Mouse (Mus musculus): ENCODE results near the gene Mtx1. TPM values are rescaled to one million over a fixed set of nuclear protein-coding genes. Genes with fewer than 3 reads are reported as not detected.
"Not testable (repeated sequence)": the region's sequence is repeated elsewhere in the genome, so short reads cannot be mapped to it uniquely, and the experiment has no call there.

Mtx1 gene
- polyA plus RNA-seq, 1 experiment from 2014 or later, result 214 TPM

DNA sequence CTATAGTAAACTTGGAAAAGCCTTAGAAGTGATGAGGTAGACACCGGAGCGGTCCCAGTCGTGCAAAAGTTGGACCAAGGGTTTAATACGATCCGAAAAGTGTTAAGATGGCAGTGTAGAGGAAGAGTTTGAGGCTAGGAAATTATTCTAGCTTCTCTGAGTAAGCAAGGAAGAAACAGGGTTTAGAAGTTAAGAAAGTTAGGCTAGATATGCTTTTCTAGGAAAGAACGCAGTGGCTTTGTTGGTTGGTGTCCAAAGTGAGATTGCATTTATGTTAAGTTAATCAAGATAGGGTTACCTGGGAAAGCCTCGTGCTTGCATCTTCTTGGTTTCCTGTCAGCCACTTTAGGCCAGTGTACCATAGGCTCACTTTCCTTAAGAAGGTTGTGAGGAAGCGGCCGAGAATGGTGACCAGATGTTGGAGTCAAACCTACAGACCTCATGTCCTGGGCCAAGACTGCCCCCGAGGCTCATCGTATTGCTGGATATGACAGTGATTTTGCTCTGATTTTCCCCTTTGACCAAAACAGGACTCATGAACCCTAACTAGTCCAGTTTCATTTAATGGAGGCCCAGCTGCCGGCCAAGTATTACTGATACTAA, 61.5 kb downstream of the Mtx1 start:
- no peaks in the 10 kb centered on the region for H3K9me3 ChIP-seq (ENCODE audit: control insufficient read depth, low read length)
- no peak for DNase-seq (ENCODE audit: low spot score)
- WGBS, result 22% methylated on average over 12 of the region's 12 CpGs

GRCm38 (mm10) chr3:89164506-89165267, 62.2 kb downstream of the Mtx1 start, which contains the start of gene Clk2:
Clk2 (plus strand) TSS chr3:89164795.
- peak; percentile 95 for DNase-seq (ENCODE audit: low spot score)
- Histone ChIP-seq H3K4me1 (replicated peaks; ENCODE audit: control insufficient read depth, insufficient read depth, low read length) (peaks cover 16% of the 10 kb centered on the region), H3K36me3 (ENCODE audit: control insufficient read depth, insufficient read depth, low read length) (peaks cover 30% of the 10 kb centered on the region), H3K4me3 (ENCODE audit: low read depth, low read length) (peak within 1 kb of the TSS; percentile 90), H3K4me2 (ENCODE audit: low read length) (peak within 1 kb of the TSS; percentile 92), H3K9ac (ENCODE audit: low read length) (peak within 1 kb of the TSS; percentile 96), H3K9me3 (ENCODE audit: control insufficient read depth, low read length) (no peaks in the 10 kb centered on the region), H3K27ac (ENCODE audit: low read depth) (peak within 1 kb of the TSS; percentile 93), H3K27me3 (replicated peaks; ENCODE audit: control insufficient read depth, insufficient read depth, low read length) (no peaks in the 10 kb centered on the region)
- ATAC-seq (replicated peaks; ENCODE audit: low FRiP score, low TSS enrichment, low read depth), result peak; percentile 95
- WGBS, result under 1% methylated on average over 73 of the region's 79 CpGs

More for the DNA sequence above, 61.5 kb downstream of the Mtx1 start:
- Histone ChIP-seq H3K9ac (ENCODE audit: low read length) (peak overlapping the region; percentile 96), H3K27ac (ENCODE audit: low read depth) (peak overlapping the region; percentile 93), H3K27me3 (replicated peaks; ENCODE audit: control insufficient read depth, insufficient read depth, low read length) (no peaks in the 10 kb centered on the region), H3K36me3 (ENCODE audit: control insufficient read depth, insufficient read depth, low read length) (peaks cover 37% of the 10 kb centered on the region), H3K4me3 (ENCODE audit: low read depth, low read length) (peak overlapping the region; percentile 90), H3K4me2 (ENCODE audit: low read length) (peak overlapping the region; percentile 92), H3K4me1 (replicated peaks; ENCODE audit: control insufficient read depth, insufficient read depth, low read length) (peaks cover 16% of the 10 kb centered on the region)
- ATAC-seq (replicated peaks; ENCODE audit: low FRiP score, low TSS enrichment, low read depth), result no peak

- Histone ChIP-seq H3K9me3 (ENCODE audit: control insufficient read depth, low read length) (no peaks in the 10 kb centered on the region), H3K4me1 (replicated peaks; ENCODE audit: control insufficient read depth, insufficient read depth, low read length) (peaks cover 20% of the 10 kb centered on the region), H3K27me3 (replicated peaks; ENCODE audit: control insufficient read depth, insufficient read depth, low read length) (no peaks in the 10 kb centered on the region; the same call in 1 of the 2 replicates), H3K4me3 (ENCODE audit: low read depth, low read length) (peak overlapping the region; percentile 90), H3K36me3 (ENCODE audit: control insufficient read depth, insufficient read depth, low read length) (peaks cover 21% of the 10 kb centered on the region), H3K27ac (ENCODE audit: low read depth) (no peak overlapping the region), H3K9ac (ENCODE audit: low read length) (no peak overlapping the region; the same call in 1 of the 2 replicates), H3K4me2 (ENCODE audit: low read length) (peak overlapping the region; percentile 92)
- WGBS, result 65% methylated on average over 5 of the region's 5 CpGs
- ATAC-seq (replicated peaks; ENCODE audit: low FRiP score, low TSS enrichment, low read depth), result no peak
- no peak for DNase-seq (ENCODE audit: low spot score)
Observed at GRCm38 (mm10) chr3:89163643-89164245, 63.1 kb downstream of the Mtx1 start.

DNA sequence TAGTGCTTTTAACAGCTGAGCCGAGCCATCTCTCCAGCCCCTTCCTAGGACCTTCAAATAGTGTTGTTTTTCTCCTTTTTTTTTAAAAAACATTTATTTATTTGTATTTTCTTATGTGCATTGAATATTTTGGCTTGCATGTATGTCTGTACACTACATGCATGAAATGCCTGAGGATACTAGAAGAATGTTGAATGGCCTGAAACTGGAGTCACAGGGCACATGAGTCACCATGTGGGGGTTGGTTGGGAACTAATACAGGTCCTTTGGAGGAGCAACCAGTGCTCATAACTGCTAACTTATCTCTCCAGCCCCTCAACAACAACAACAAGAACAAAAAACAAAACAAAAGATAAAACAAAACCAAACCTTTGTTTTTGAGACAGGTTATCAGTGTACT, 63.8 kb downstream of the Mtx1 start:
- peaks cover 15% of the 10 kb centered on the region for H3K36me3 ChIP-seq (ENCODE audit: control insufficient read depth, insufficient read depth, low read length)
- no peaks in the 10 kb centered on the region; the same call in 1 of the 2 replicates for H3K27me3 ChIP-seq (replicated peaks; ENCODE audit: control insufficient read depth, insufficient read depth, low read length)
- 76% methylated on average over 1 of the region's 1 CpGs for WGBS
- H3K4me2 ChIP-seq (ENCODE audit: low read length), result no peak overlapping the region
- DNase-seq (ENCODE audit: low spot score) (no peak), ATAC-seq (replicated peaks; ENCODE audit: low FRiP score, low TSS enrichment, low read depth) (no peak)
- H3K27ac ChIP-seq (ENCODE audit: low read depth), result no peak overlapping the region
- no peak overlapping the region for H3K4me3 ChIP-seq (ENCODE audit: low read depth, low read length)
- no peak overlapping the region for H3K9ac ChIP-seq (ENCODE audit: low read length)
- no peaks in the 10 kb centered on the region for H3K9me3 ChIP-seq (ENCODE audit: control insufficient read depth, low read length)
- peaks cover 20% of the 10 kb centered on the region for H3K4me1 ChIP-seq (replicated peaks; ENCODE audit: control insufficient read depth, insufficient read depth, low read length)

GRCm38 (mm10) chr3:89161786-89162185, 65.1 kb downstream of the Mtx1 start:
- WGBS, result 74% methylated on average over 4 of the region's 4 CpGs
- H3K4me2 ChIP-seq (ENCODE audit: low read length), result no peak overlapping the region
- ATAC-seq (replicated peaks; ENCODE audit: low FRiP score, low TSS enrichment, low read depth), result no peak

GRCm38 (mm10) chr3:89161207-89161606, 65.7 kb downstream of the Mtx1 start:
- H3K4me1 ChIP-seq (replicated peaks; ENCODE audit: control insufficient read depth, insufficient read depth, low read length), result peaks cover 17% of the 10 kb centered on the region
- not testable (repeated sequence) for DNase-seq (ENCODE audit: low spot score)

More at GRCm38 (mm10) chr3:89161786-89162185, 65.1 kb downstream of the Mtx1 start:
- Histone ChIP-seq H3K36me3 (ENCODE audit: control insufficient read depth, insufficient read depth, low read length) (0 out of 2 replicates have a peak, but pooled peaks cover 1% of the 10 kb centered on the region), H3K9ac (ENCODE audit: low read length) (no peak overlapping the region), H3K27me3 (replicated peaks; ENCODE audit: control insufficient read depth, insufficient read depth, low read length) (no peaks in the 10 kb centered on the region; the same call in 1 of the 2 replicates), H3K9me3 (ENCODE audit: control insufficient read depth, low read length) (no peaks in the 10 kb centered on the region), H3K4me3 (ENCODE audit: low read depth, low read length) (no peak overlapping the region), H3K4me1 (replicated peaks; ENCODE audit: control insufficient read depth, insufficient read depth, low read length) (peaks cover 20% of the 10 kb centered on the region), H3K27ac (ENCODE audit: low read depth) (no peak overlapping the region)
- DNase-seq (ENCODE audit: low spot score), result no peak

GRCm38 (mm10) chr3:89159616-89160344, 67.1 kb downstream of the Mtx1 start, which contains the start of gene Hcn3:
Hcn3 (minus strand) TSS chr3:89160196.
- Histone ChIP-seq H3K9me3 (ENCODE audit: control insufficient read depth, low read length) (no peaks in the 10 kb centered on the region), H3K36me3 (ENCODE audit: control insufficient read depth, insufficient read depth, low read length) (no peaks in the 10 kb centered on the region), H3K4me1 (replicated peaks; ENCODE audit: control insufficient read depth, insufficient read depth, low read length) (peaks cover 9% of the 10 kb centered on the region), H3K9ac (ENCODE audit: low read length) (peak within 1 kb of the TSS; percentile 43; the same call in 1 of the 2 replicates), H3K4me3 (ENCODE audit: low read depth, low read length) (peak within 1 kb of the TSS; percentile 57), H3K4me2 (ENCODE audit: low read length) (peak within 1 kb of the TSS; percentile 98), H3K27me3 (replicated peaks; ENCODE audit: control insufficient read depth, insufficient read depth, low read length) (no peaks in the 10 kb centered on the region; the same call in 1 of the 2 replicates), H3K27ac (ENCODE audit: low read depth) (no peak within 1 kb of the TSS)
- ATAC-seq (replicated peaks; ENCODE audit: low FRiP score, low TSS enrichment, low read depth) (peak; percentile 67), DNase-seq (ENCODE audit: low spot score) (peak; percentile 81)
- under 1% methylated on average over 34 of the region's 66 CpGs for WGBS

More at GRCm38 (mm10) chr3:89161207-89161606, 65.7 kb downstream of the Mtx1 start:
- not testable (repeated sequence) for H3K9ac ChIP-seq (ENCODE audit: low read length); ATAC-seq (replicated peaks; ENCODE audit: low FRiP score, low TSS enrichment, low read depth); H3K9me3 ChIP-seq (ENCODE audit: control insufficient read depth, low read length); H3K36me3 ChIP-seq (ENCODE audit: control insufficient read depth, insufficient read depth, low read length); H3K27me3 ChIP-seq (replicated peaks; ENCODE audit: control insufficient read depth, insufficient read depth, low read length); H3K4me3 ChIP-seq (ENCODE audit: low read depth, low read length); H3K4me2 ChIP-seq (ENCODE audit: low read length); H3K27ac ChIP-seq (ENCODE audit: low read depth)

- Histone ChIP-seq H3K4me1 (replicated peaks; ENCODE audit: control insufficient read depth, insufficient read depth, low read length) (peaks cover 9% of the 10 kb centered on the region), H3K4me3 (ENCODE audit: low read depth, low read length) (peak overlapping the region; percentile 57), H3K9me3 (ENCODE audit: control insufficient read depth, low read length) (no peaks in the 10 kb centered on the region), H3K27me3 (replicated peaks; ENCODE audit: control insufficient read depth, insufficient read depth, low read length) (no peaks in the 10 kb centered on the region; the same call in 1 of the 2 replicates), H3K27ac (ENCODE audit: low read depth) (no peak overlapping the region), H3K4me2 (ENCODE audit: low read length) (peak overlapping the region; percentile 98), H3K9ac (ENCODE audit: low read length) (peak overlapping the region; percentile 43; the same call in 1 of the 2 replicates), H3K36me3 (ENCODE audit: control insufficient read depth, insufficient read depth, low read length) (no peaks in the 10 kb centered on the region)
- 3% methylated on average over 13 of the region's 13 CpGs for WGBS
- DNase-seq (ENCODE audit: low spot score) (peak; percentile 91), ATAC-seq (replicated peaks; ENCODE audit: low FRiP score, low TSS enrichment, low read depth) (peak; percentile 28; the same call in 1 of the 2 replicates)
Observed at GRCm38 (mm10) chr3:89159211-89159610, 67.7 kb downstream of the Mtx1 start.

All from intestine, embryonic 14.5 days (tissue).